Mouse (Mus musculus): ENCODE data around the gene Tmem213. TPM values are rescaled to one million over a fixed set of nuclear protein-coding genes. Genes with fewer than 3 reads are reported as not detected.

Gene Tmem213
- polyA plus RNA-seq (2012; rRNA removed) (not detected in 2 replicates), polyA plus RNA-seq (2014; fragmentation: Nextera tagmentation; extraction: Ambion mirVana) (not detected in 2 replicates)

GRCm38 (mm10) chr6:38109160-38109795 lies at the start of gene Tmem213:
Tmem213 (plus strand) TSS chr6:38109255.
- Histone ChIP-seq H3K27ac (no peak within 1 kb of the TSS), H3K4me3 (ENCODE audit: insufficient read depth in 1 of 2, low read depth in 2 of 2, low read length in 2 of 2) (no peak within 1 kb of the TSS), H3K9me3 (ENCODE audit: control insufficient read depth, low read length) (no peaks in the 10 kb centered on the region), H3K4me2 (ENCODE audit: low read depth) (no peak within 1 kb of the TSS), H3K4me1 (replicated peaks; ENCODE audit: control insufficient read depth in 2 of 2, insufficient read depth in 2 of 2, low read length in 1 of 2) (peaks cover 0 to under 1% of the 10 kb centered on the region in 2 experiments; a peak in 2 of 4 replicates), H3K27me3 (ENCODE audit: control insufficient read depth, insufficient read depth, low read length) (no peaks in the 10 kb centered on the region), H3K36me3 (replicated peaks; ENCODE audit: control insufficient read depth, insufficient read depth, low read depth) (no peaks in the 10 kb centered on the region), H3K9ac (replicated peaks) (no peak within 1 kb of the TSS)
- no peak for TF ChIP-seq EP300 (IDR thresholded peaks at IDR 0.05; ENCODE audit: low read depth)
- TF ChIP-seq CTCF (IDR thresholded peaks at IDR 0.05; ENCODE audit: low read depth): no peak
- DNase-seq (ENCODE audit: low read depth in 3 of 3, low spot score in 3 of 3) (no peak), ATAC-seq (ENCODE audit: insufficient read depth) (no peak)
- WGBS (ENCODE audit: insufficient replicate concordance): 26% methylated on average over 9 of the region's 9 CpGs

GRCm38 (mm10) chr6:38064621-38065020 lies 44.4 kb upstream of the Tmem213 start:
- DNase-seq (ENCODE audit: low read depth in 3 of 3, low spot score in 3 of 3): no peak
- Histone ChIP-seq H3K4me1 (replicated peaks; ENCODE audit: control insufficient read depth in 2 of 2, insufficient read depth in 2 of 2, low read length in 1 of 2) (no peaks in the 10 kb centered on the region), H3K27ac (no peak overlapping the region), H3K9ac (replicated peaks) (no peak overlapping the region), H3K36me3 (replicated peaks; ENCODE audit: control insufficient read depth, insufficient read depth, low read depth) (no peaks in the 10 kb centered on the region), H3K27me3 (ENCODE audit: control insufficient read depth, insufficient read depth, low read length) (no peaks in the 10 kb centered on the region), H3K9me3 (ENCODE audit: control insufficient read depth, low read length) (no peaks in the 10 kb centered on the region), H3K4me2 (ENCODE audit: low read depth) (no peak overlapping the region), H3K4me3 (ENCODE audit: insufficient read depth in 1 of 2, low read depth in 2 of 2, low read length in 2 of 2) (no peak overlapping the region)
- no peak for TF ChIP-seq EP300 (IDR thresholded peaks at IDR 0.05; ENCODE audit: low read depth)
- TF ChIP-seq CTCF (IDR thresholded peaks at IDR 0.05; ENCODE audit: low read depth): no peak
- no peak for ATAC-seq (ENCODE audit: insufficient read depth)
- 31% methylated on average over 2 of the region's 2 CpGs for WGBS (ENCODE audit: insufficient replicate concordance)

- no peaks in the 10 kb centered on the region for H3K9me3 ChIP-seq (ENCODE audit: control insufficient read depth, low read length)
- H3K27me3 ChIP-seq (ENCODE audit: control insufficient read depth, insufficient read depth, low read length): no peaks in the 10 kb centered on the region
- ATAC-seq (ENCODE audit: insufficient read depth) (no peak), DNase-seq (ENCODE audit: low read depth in 3 of 3, low spot score in 3 of 3) (no peak)
- H3K36me3 ChIP-seq (replicated peaks; ENCODE audit: control insufficient read depth, insufficient read depth, low read depth): no peaks in the 10 kb centered on the region
- H3K27ac ChIP-seq: no peak overlapping the region
- no peak overlapping the region for H3K4me2 ChIP-seq (ENCODE audit: low read depth)
- no peak overlapping the region for H3K4me3 ChIP-seq (ENCODE audit: insufficient read depth in 1 of 2, low read depth in 2 of 2, low read length in 2 of 2)
- TF ChIP-seq CTCF (IDR thresholded peaks at IDR 0.05; ENCODE audit: low read depth): no peak
- no peak for TF ChIP-seq EP300 (IDR thresholded peaks at IDR 0.05; ENCODE audit: low read depth)
- no peaks in the 10 kb centered on the region for H3K4me1 ChIP-seq (replicated peaks; ENCODE audit: control insufficient read depth in 2 of 2, insufficient read depth in 2 of 2, low read length in 1 of 2)
- no peak overlapping the region for H3K9ac ChIP-seq (replicated peaks)
- 52% methylated on average over 3 of the region's 3 CpGs for WGBS (ENCODE audit: insufficient replicate concordance)
Measured at GRCm38 (mm10) chr6:38065122-38065500, 43.9 kb upstream of the Tmem213 start.

- Histone ChIP-seq H3K9ac (replicated peaks) (no peak overlapping the region), H3K4me1 (replicated peaks; ENCODE audit: control insufficient read depth in 2 of 2, insufficient read depth in 2 of 2, low read length in 1 of 2) (peaks cover 0 to under 1% of the 10 kb centered on the region in 2 experiments; a peak in 2 of 4 replicates), H3K27ac (no peak overlapping the region), H3K4me3 (ENCODE audit: insufficient read depth in 1 of 2, low read depth in 2 of 2, low read length in 2 of 2) (no peak overlapping the region), H3K27me3 (ENCODE audit: control insufficient read depth, insufficient read depth, low read length) (no peaks in the 10 kb centered on the region), H3K9me3 (ENCODE audit: control insufficient read depth, low read length) (no peaks in the 10 kb centered on the region), H3K36me3 (replicated peaks; ENCODE audit: control insufficient read depth, insufficient read depth, low read depth) (no peaks in the 10 kb centered on the region), H3K4me2 (ENCODE audit: low read depth) (no peak overlapping the region)
- DNase-seq (ENCODE audit: low read depth in 3 of 3, low spot score in 3 of 3) (no peak), ATAC-seq (ENCODE audit: insufficient read depth) (no peak)
- no peak for TF ChIP-seq CTCF (IDR thresholded peaks at IDR 0.05; ENCODE audit: low read depth)
- no peak for TF ChIP-seq EP300 (IDR thresholded peaks at IDR 0.05; ENCODE audit: low read depth)
- 56% methylated on average over 11 of the region's 11 CpGs for WGBS (ENCODE audit: insufficient replicate concordance)
Measured at GRCm38 (mm10) chr6:38065501-38066122, 43.4 kb upstream of the Tmem213 start.

- H3K4me3 ChIP-seq (ENCODE audit: insufficient read depth in 1 of 2, low read depth in 2 of 2, low read length in 2 of 2): no peak overlapping the region
- H3K9ac ChIP-seq (replicated peaks): no peak overlapping the region
- peaks cover under 1 to 6% of the 10 kb centered on the region in 2 experiments; a peak in 3 of 4 replicates for H3K4me1 ChIP-seq (replicated peaks; ENCODE audit: control insufficient read depth in 2 of 2, insufficient read depth in 2 of 2, low read length in 1 of 2)
- no peaks in the 10 kb centered on the region for H3K9me3 ChIP-seq (ENCODE audit: control insufficient read depth, low read length)
- no peak overlapping the region for H3K4me2 ChIP-seq (ENCODE audit: low read depth)
- no peaks in the 10 kb centered on the region for H3K27me3 ChIP-seq (ENCODE audit: control insufficient read depth, insufficient read depth, low read length)
- DNase-seq (ENCODE audit: low read depth in 3 of 3, low spot score in 3 of 3) (peak; percentile 25 to 41 (median 37)), ATAC-seq (ENCODE audit: insufficient read depth) (no peak; the same call in 1 of the 2 replicates)
- 2% methylated on average over 5 of the region's 5 CpGs for WGBS (ENCODE audit: insufficient replicate concordance)
- no peak overlapping the region for H3K27ac ChIP-seq
- TF ChIP-seq CTCF (IDR thresholded peaks at IDR 0.05; ENCODE audit: low read depth): peak; percentile 70
- TF ChIP-seq EP300 (IDR thresholded peaks at IDR 0.05; ENCODE audit: low read depth): no peak
- no peaks in the 10 kb centered on the region for H3K36me3 ChIP-seq (replicated peaks; ENCODE audit: control insufficient read depth, insufficient read depth, low read depth)
Measured at GRCm38 (mm10) chr6:38066215-38066614, 42.8 kb upstream of the Tmem213 start.
